Mouse (Mus musculus): ENCODE data around the gene Rfx7. TPM values are rescaled to one million over a fixed set of nuclear protein-coding genes. Genes with fewer than 3 reads are reported as not detected.

The Rfx7 gene
- total RNA-seq (2022) = 10 to 100 TPM; 20.0 to 28.9 (median 23.8) TPM

DNA sequence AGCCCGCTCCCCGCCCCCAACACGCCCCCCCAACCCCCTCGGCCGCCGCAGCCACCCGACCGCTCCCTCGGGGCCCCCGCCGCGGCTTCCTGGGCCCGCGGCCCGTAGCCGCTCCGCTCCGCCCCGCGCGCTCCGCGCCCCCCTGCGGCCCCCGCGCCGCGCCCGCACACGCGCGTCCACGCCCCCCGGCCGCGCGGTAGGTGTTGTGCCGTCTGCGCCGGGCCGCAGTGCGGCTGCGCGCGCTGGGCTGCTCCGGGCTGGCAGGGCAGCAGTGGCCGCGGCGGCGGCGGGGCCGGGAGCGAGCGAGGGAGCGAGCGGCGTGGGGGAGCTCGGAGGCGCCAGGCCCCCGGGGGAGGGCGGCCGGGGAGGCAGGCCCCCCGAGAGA, at the start of gene Rfx7:
Gene Rfx7 (plus strand): TSS at position 245 of the 385 bp plus-strand sequence.
- peak; percentile 54 for DNase-seq

DNA sequence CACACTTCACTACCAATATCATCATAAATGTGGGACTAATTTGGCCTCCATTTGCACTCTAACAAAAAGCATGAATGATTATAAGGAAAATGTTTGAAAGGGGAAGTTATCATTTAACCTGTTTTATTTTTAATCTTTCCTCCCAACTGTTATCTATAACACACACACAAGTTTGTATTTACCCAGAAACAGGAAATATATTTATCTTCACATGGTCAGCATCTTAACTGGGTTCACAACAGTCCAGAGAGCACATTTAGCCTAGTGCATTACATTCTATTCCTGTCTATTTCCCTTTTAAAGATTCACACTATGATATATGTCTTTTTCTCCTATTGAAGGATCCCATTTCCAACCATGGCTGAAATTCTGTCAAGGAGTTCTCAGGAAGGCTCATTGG, 43.5 kb upstream of the Rfx7 start:
- DNase-seq = no peak

GRCm38 (mm10) chr9:72489131-72489530, 42.9 kb upstream of the Rfx7 start:
- DNase-seq = no peak

DNA sequence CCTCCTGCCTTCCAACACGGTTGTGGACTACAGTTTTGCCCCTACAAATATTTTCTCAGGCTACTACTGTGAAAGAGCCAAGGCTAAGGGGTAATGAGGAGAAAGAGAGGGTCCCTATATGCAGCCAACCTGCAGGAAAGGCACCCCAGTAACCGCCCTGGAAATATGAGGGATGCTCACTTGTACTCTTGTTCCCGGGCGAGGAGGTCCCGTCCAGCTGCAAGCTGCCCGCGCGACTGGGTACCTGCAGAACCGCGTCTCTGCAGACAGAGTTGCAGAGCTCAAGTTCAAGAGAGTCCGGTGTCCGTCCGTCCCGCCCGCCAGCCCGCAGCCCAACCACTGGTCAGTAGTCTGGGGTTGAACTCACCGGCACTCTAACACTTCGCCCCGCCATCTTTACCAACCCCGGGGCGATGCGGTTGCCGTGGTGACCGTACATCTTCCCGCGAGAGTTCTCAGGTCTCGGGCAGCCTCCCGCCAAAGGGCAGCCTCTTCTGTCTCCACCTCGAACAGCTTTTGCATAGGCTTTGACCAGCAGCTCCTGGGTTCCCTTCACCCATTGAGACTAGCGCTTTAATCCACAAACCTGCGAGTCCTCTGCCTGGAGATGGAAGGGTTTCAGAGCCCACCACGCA, 40.4 kb upstream of the Rfx7 start:
- DNase-seq = peak; percentile 90

- DNase-seq = no peak
Measured at GRCm38 (mm10) chr9:72492194-72492565, 39.9 kb upstream of the Rfx7 start, which contains the start of gene Tex9. TSS of gene Tex9 (minus strand) at chr9:72492212.

GRCm38 (mm10) chr9:72493465-72493864, 38.6 kb upstream of the Rfx7 start:
- DNase-seq = no peak

- DNase-seq = no peak
Measured at GRCm38 (mm10) chr9:72493984-72494685, 37.9 kb upstream of the Rfx7 start.

GRCm38 (mm10) chr9:72496691-72497090, 35.3 kb upstream of the Rfx7 start:
- no peak for DNase-seq

DNA sequence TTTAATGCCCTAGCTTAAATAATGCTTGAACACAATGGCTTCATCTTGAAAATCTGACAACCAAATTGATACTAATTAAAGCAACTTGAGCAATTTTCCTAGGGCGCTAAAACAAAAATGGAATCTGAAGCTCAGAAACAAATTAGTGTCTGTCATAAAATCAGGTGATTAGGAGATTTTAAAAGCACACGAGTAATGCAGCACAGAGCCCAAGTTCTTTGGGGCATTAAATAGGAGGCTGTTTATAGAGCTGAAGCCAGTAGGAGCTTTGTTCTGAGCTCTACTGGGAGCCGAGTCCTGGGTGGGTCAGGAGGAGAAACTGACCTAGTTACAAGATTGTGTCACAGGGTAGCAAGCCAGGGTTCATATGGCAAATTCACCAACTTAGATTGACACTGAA, 34.9 kb upstream of the Rfx7 start:
- no peak for DNase-seq

DNA sequence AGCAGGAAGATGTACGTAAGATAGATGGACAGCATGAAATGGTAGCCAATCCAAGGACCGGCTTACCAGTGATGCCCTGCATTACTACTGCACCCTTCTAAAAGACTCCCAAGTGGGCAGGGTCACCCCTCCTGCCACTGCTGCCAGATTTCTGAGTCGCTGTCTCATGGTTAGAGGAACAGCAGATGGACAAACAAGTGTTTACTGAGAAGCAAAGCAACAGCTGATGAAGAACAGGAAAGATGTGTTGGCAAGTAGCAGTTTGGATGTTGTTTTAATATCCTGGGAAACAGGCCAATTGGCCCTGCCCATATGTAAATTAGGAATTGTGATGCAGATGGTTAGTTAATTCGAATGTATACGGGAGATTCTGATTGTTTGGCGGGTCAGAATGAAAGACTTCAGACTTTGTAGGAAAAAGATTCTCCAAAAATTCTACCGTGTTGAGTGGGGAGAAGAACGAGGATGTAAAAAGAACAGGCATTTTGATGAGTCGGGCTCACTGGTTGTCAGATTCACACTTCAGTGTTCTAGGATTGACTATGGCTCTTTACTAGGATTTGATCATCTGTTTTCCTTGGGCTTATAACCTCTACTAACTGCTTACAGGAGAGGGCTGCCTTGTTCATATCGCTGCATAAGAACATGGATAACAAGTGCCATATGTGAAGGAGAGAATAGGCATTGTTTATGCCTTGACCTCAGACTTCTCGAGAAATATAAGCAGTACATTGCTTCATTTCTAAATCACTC, 19.6 kb upstream of the Rfx7 start:
- no peak for DNase-seq

DNA sequence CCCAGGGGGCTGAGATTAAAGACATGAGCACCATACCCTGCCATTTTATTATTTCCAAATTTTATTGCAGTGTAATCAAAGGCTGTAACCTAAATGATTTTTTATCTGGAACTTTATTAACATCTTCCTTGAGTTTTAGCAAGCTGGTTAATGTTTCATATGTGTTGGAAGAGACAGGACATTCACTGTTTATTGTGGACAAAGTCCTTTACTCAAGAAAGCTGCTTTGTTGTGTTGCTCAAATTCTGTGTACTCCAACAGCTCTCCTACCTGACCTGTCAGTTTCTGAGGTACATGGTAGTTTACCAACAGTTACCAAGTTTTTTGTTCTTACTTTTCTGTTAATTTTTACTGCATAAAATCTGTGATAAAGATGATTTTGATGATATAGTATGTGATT, 16.7 kb upstream of the Rfx7 start:
- no peak for DNase-seq

DNA sequence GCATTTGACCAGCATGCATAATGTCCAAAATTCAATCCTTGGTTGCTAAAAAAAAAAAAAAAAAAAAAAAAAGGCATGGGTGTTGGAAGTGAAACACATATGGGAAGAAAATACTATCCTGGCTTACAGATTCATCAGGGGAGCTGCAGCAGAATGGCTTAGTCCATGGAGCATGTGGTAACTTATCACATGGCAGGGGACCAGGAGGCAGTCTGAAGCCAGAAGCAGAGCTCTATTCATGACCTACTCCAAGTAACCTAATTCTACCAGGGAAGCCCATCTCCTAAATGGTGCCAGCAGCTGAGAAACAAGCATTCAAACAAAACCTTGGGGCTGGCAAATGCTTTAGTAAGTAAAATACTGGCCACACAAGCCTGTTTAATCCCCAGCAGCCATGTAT, 12.8 kb upstream of the Rfx7 start:
- no peak for DNase-seq

GRCm38 (mm10) chr9:72520849-72521248, 11.2 kb upstream of the Rfx7 start:
- DNase-seq = no peak

- DNase-seq = no peak
Measured at GRCm38 (mm10) chr9:72526091-72526490, 5.9 kb upstream of the Rfx7 start.

DNA sequence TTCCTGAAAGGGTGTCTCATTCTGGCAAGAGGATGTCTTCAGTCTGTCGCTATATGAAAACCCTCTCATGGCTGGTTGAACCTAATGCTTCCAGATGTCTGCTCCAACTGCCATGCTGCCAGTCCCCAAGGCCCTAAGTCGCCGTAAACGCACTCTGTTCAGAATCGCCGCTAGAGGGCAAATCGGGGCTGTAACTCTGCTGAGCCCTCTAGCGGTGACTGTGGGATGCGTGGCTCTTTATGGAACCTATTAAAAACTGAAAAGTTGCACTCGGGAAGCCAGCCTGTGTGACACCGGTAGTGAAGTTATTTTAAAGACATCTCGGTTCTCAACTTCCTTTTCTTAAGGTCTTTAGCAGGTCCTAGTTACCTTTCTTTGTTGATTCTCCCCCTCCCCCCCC, 1.8 kb upstream of the Rfx7 start:
- DNase-seq = peak; percentile 81

DNA sequence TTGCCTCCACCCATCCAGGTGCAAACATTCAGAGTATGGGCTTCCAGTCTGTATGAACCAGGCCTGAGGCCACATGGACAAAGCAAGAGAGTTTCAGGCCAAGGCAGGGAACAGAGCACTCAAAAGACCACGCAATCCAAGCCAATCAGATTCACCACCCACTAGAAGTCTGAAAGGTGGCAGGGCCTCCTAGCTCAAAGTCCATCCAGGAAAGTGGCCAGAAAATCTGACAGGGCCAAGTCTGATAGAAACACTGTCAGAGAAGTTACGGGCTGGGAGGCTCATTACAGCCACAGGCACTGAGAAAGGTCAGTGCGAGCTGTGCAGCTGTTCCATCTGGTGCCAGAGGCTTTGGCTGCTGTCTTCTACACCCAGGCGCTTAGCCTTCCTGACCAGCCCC, 1.2 kb upstream of the Rfx7 start:
- DNase-seq = peak; percentile 12

DNA sequence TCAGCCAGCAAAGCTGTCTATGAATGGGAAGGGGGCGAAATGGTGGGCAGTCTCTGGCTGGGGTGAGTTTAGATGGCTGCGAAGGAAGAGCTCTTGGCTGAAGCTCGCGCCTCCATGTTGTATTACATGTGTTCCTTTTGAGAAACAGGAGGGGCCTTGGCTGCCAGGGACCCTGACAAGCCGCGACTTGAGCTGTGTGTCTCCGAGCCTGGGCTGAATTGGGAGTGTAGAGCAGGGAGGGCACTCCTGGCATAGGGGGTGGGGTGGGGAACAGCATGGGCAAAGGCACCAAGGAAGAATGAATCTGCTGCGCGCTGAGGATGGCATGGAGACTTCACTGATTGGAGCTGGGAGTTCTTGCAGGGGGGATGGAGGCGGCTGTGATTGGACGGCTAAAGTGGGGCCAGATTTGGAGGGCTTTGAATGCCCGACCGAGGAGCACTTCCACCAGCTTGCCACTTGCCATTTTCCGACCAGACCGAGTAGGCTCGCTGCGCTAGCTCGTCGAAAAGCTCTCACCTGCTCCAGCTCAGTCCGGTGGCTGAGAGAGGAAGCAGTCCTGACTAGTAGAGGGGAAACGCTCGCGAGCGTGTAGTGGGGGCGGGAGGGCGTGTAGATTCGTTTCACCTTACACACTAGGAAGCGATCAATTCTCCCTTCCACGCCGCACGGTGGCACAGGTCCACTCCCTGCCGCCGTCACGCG, 597 bp upstream of the Rfx7 start:
- DNase-seq = peak; percentile 82

- peak; percentile 36 for DNase-seq
Measured at GRCm38 (mm10) chr9:72532381-72533088, 495 bp downstream of the Rfx7 start.

GRCm38 (mm10) chr9:72533089-72533415, 1.0 kb downstream of the Rfx7 start:
- no peak for DNase-seq

DNA sequence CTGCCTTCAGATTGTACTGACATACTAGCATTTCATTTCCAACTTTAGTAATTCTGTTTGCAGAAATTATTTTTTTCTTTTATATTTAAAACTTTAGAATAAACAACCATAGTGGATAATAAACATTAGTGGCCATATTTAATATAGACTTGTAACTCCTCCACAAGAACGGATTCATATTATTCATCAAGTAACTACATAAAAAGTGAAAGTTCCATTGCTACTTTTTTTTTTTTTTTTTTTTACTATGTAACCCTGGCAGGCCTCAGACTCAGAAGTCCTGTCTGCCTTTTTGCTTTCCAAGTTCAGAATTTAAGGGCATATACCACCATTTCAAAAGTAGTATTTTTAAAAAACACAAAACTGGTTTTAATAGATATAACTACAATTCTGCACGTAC, 2.9 kb downstream of the Rfx7 start:
- DNase-seq = no peak

- DNase-seq = no peak
Measured at GRCm38 (mm10) chr9:72535394-72535793, 3.4 kb downstream of the Rfx7 start.

- no peak for DNase-seq
Measured at GRCm38 (mm10) chr9:72537086-72537485, 5.0 kb downstream of the Rfx7 start.

- no peak for DNase-seq
Measured at GRCm38 (mm10) chr9:72543590-72543989, 11.6 kb downstream of the Rfx7 start.
